In genomic region chr2:26575865-26576264, GRCm38 (mm10) we compare ENCODE assay signal across 10 mouse cellular contexts. TPM values are rescaled to one million over a fixed set of nuclear protein-coding genes. Genes with fewer than 3 reads are reported as not detected.
DNase-seq lines count a peak whose midpoint lies in the region; ATAC-seq and TF ChIP-seq lines count a peak whose summit lies in the region.
"Had no signal": no experiment of that assay in that cellular context is flagged by ENCODE, and none has a peak within 500 bp of the region (broad histone marks: within the 10 kb centered on the region; RNA-seq: fewer than 3 reads in every experiment).

No protein-coding gene starts in this region.

- TF ChIP-seq EP300 in heart, postnatal 0 days (IDR thresholded peaks at IDR 0.05; ENCODE audit: low read depth), result peak; percentile 96

- no peaks in the 10 kb centered on the region for H3K79me2 ChIP-seq in liver, adult 2 months (ENCODE audit: control insufficient read depth, insufficient read depth, low read length)

- H3K4me2 ChIP-seq in neural tube, embryonic 13.5 days, result no peak overlapping the region
- H3K4me2 ChIP-seq in neural tube, embryonic 15.5 days, result no peak overlapping the region
- no peak overlapping the region for H3K4me2 ChIP-seq in heart, postnatal 0 days (ENCODE audit: low read depth, low read length)

- H3K9me3 ChIP-seq in neural tube, embryonic 13.5 days, result no peaks in the 10 kb centered on the region
- H3K9me3 ChIP-seq in neural tube, embryonic 15.5 days (replicated peaks), result no peaks in the 10 kb centered on the region
- no peaks in the 10 kb centered on the region for H3K9me3 ChIP-seq in heart, postnatal 0 days (replicated peaks; ENCODE audit: control insufficient read depth, low read length)

- H3K4me3 ChIP-seq in neural tube, embryonic 13.5 days, result no peak overlapping the region
- no peak overlapping the region for H3K4me3 ChIP-seq in neural tube, embryonic 15.5 days (replicated peaks)
- no peak overlapping the region for H3K4me3 ChIP-seq in heart, postnatal 0 days (ENCODE audit: low read depth, low read length)
- H3K4me3 ChIP-seq in liver, adult 2 months (ENCODE audit: insufficient read depth, low read depth, low read length), result no peak overlapping the region

- TF ChIP-seq POLR2A in liver, adult 2 months (IDR thresholded peaks at IDR 0.05; ENCODE audit: extremely low read depth, insufficient read depth, low read length), result no peak

- no peak for TF ChIP-seq CTCF in heart, postnatal 0 days (IDR thresholded peaks at IDR 0.05; ENCODE audit: low read depth)
- TF ChIP-seq CTCF in liver, adult 2 months (IDR thresholded peaks at IDR 0.05; ENCODE audit: low read depth, low read length), result no peak

- H3K27me3 ChIP-seq in neural tube, embryonic 13.5 days, result no peaks in the 10 kb centered on the region
- H3K27me3 ChIP-seq in neural tube, embryonic 15.5 days (replicated peaks), result no peaks in the 10 kb centered on the region
- H3K27me3 ChIP-seq in heart, postnatal 0 days (ENCODE audit: control insufficient read depth, insufficient read depth, low read length), result no peaks in the 10 kb centered on the region
- H3K27me3 ChIP-seq in liver, adult 2 months (ENCODE audit: control insufficient read depth, insufficient read depth, low read length), result no peaks in the 10 kb centered on the region

- H3K36me3 ChIP-seq in neural tube, embryonic 13.5 days, result no peaks in the 10 kb centered on the region
- no peaks in the 10 kb centered on the region for H3K36me3 ChIP-seq in neural tube, embryonic 15.5 days
- H3K36me3 ChIP-seq in heart, postnatal 0 days (replicated peaks; ENCODE audit: control insufficient read depth, insufficient read depth, low read length), result no peaks in the 10 kb centered on the region
- H3K36me3 ChIP-seq in liver, adult 2 months (ENCODE audit: control insufficient read depth, insufficient read depth, low read length), result no peaks in the 10 kb centered on the region

- no peak overlapping the region for H3K9ac ChIP-seq in neural tube, embryonic 13.5 days
- no peak overlapping the region for H3K9ac ChIP-seq in neural tube, embryonic 15.5 days (replicated peaks)
- H3K9ac ChIP-seq in heart, postnatal 0 days (replicated peaks; ENCODE audit: low read depth, low read length), result no peak overlapping the region
- H3K9ac ChIP-seq in liver, adult 2 months (ENCODE audit: low read depth, low read length), result no peak overlapping the region

- H3K27ac ChIP-seq in neural tube, embryonic 13.5 days (replicated peaks), result peak overlapping the region; percentile 42; the same call in 1 of the 2 replicates
- H3K27ac ChIP-seq in neural tube, embryonic 15.5 days (replicated peaks), result no peak overlapping the region
- H3K27ac ChIP-seq in heart, postnatal 0 days (ENCODE audit: low read depth), result peak overlapping the region; percentile 90
- H3K27ac ChIP-seq in liver, adult 2 months (replicated peaks; ENCODE audit: insufficient read depth, low read depth, low read length), result peak overlapping the region; percentile 85

- ATAC-seq in neural tube, embryonic 13.5 days (ENCODE audit: low read depth), result no peak
- no peak for ATAC-seq in neural tube, embryonic 15.5 days (ENCODE audit: low FRiP score)
- ATAC-seq in heart, postnatal 0 days (ENCODE audit: insufficient read depth, low read depth), result peak; percentile 19; the same call in 1 of the 2 replicates

- peak; percentile 59 for DNase-seq in heart, postnatal 0 days (ENCODE audit: low spot score)
- DNase-seq in liver, adult 2 months (ENCODE audit: extremely low read depth, low read depth, low spot score), result no peak
- no peak for DNase-seq in ovary, postnatal 10 days (ENCODE audit: low spot score)
- no peak for DNase-seq in cerebellum, postnatal 4 days (ENCODE audit: low spot score in 2 of 2)
- no peak for DNase-seq in urinary bladder, postnatal 14 days (ENCODE audit: low spot score)
- DNase-seq in layer of hippocampus, postnatal 14 days (ENCODE audit: low spot score in 2 of 2), result no peak

- WGBS in neural tube, embryonic 13.5 days, result 49% methylated on average over 4 of the region's 4 CpGs
- 51% methylated on average over 4 of the region's 4 CpGs for WGBS in neural tube, embryonic 15.5 days
- 40% methylated on average over 4 of the region's 4 CpGs for WGBS in heart, postnatal 0 days
- WGBS in liver, adult 2 months, result 78% methylated on average over 4 of the region's 4 CpGs

- peaks cover 31% of the 10 kb centered on the region for H3K4me1 ChIP-seq in neural tube, embryonic 13.5 days (replicated peaks)
- H3K4me1 ChIP-seq in neural tube, embryonic 15.5 days, result peaks cover 13% of the 10 kb centered on the region
- H3K4me1 ChIP-seq in heart, postnatal 0 days (ENCODE audit: control insufficient read depth, insufficient read depth), result peaks cover 42% of the 10 kb centered on the region
- peaks cover 4% of the 10 kb centered on the region; the same call in 1 of the 2 replicates for H3K4me1 ChIP-seq in liver, adult 2 months (ENCODE audit: control insufficient read depth, insufficient read depth, low read length)

RNA-seq across cellular contexts. Expression of gene Egfl7, which starts 3.9 kb away (rescaled TPM):
- 78.3 and 82.0 TPM in 2 replicates for polyA plus RNA-seq in neural tube, embryonic 13.5 days (2015; fragmentation: Nextera tagmentation; extraction: Ambion mirVana)
- polyA plus RNA-seq in neural tube, embryonic 15.5 days (2015; fragmentation: Nextera tagmentation; extraction: Ambion mirVana), result 76.5 and 94.1 TPM in 2 replicates
- total RNA-seq in heart, postnatal 0 days (2014; rRNA removed; ENCODE audit: low replicate concordance), result 375 and 401 TPM in 2 replicates
- 158 and 159 TPM in 2 replicates for polyA plus RNA-seq in heart, postnatal 0 days (2015; fragmentation: Nextera tagmentation; extraction: Ambion mirVana)
- 58.6 and 67.0 TPM in 2 replicates for total RNA-seq in liver, adult 2 months (2014; rRNA removed)
- polyA plus RNA-seq in liver, adult 2 months (2012; rRNA removed), result 60.7 and 90.0 TPM in 2 replicates
- total RNA-seq in layer of hippocampus, postnatal 14 days (2021), result 10 to 100 TPM; 80.2 to 84.1 TPM

RNA-seq across cellular contexts. Expression of gene Gm20532, which starts 10.6 kb away (rescaled TPM):
- polyA plus RNA-seq in neural tube, embryonic 13.5 days (2015; fragmentation: Nextera tagmentation; extraction: Ambion mirVana), result not detected in 2 replicates
- polyA plus RNA-seq in neural tube, embryonic 15.5 days (2015; fragmentation: Nextera tagmentation; extraction: Ambion mirVana), result not detected in 2 replicates
- not detected in 2 replicates for total RNA-seq in heart, postnatal 0 days (2014; rRNA removed; ENCODE audit: low replicate concordance)
- polyA plus RNA-seq in heart, postnatal 0 days (2015; fragmentation: Nextera tagmentation; extraction: Ambion mirVana), result not detected in 2 replicates
- total RNA-seq in liver, adult 2 months (2014; rRNA removed), result not detected in 2 replicates
- not detected in 2 replicates for polyA plus RNA-seq in liver, adult 2 months (2012; rRNA removed)
- total RNA-seq in layer of hippocampus, postnatal 14 days (2021), result not detected
- total RNA-seq: left cerebral cortex, postnatal 10 days had no signal
- polyA plus RNA-seq: embryonic facial prominence, embryonic 14.5 days had no signal

RNA-seq across cellular contexts. Expression of gene Agpat2, which starts 28.4 kb away (rescaled TPM):
- polyA plus RNA-seq in neural tube, embryonic 13.5 days (2015; fragmentation: Nextera tagmentation; extraction: Ambion mirVana), result 6.0 and 7.4 TPM in 2 replicates
- 5.5 and 13.6 TPM in 2 replicates for polyA plus RNA-seq in neural tube, embryonic 15.5 days (2015; fragmentation: Nextera tagmentation; extraction: Ambion mirVana)
- total RNA-seq in heart, postnatal 0 days (2014; rRNA removed; ENCODE audit: low replicate concordance), result 41.0 and 49.3 TPM in 2 replicates
- polyA plus RNA-seq in heart, postnatal 0 days (2015; fragmentation: Nextera tagmentation; extraction: Ambion mirVana), result 23.9 and 24.1 TPM in 2 replicates
- total RNA-seq in liver, adult 2 months (2014; rRNA removed), result 116 and 153 TPM in 2 replicates
- 421 and 511 TPM in 2 replicates for polyA plus RNA-seq in liver, adult 2 months (2012; rRNA removed)
- total RNA-seq in layer of hippocampus, postnatal 14 days (2021), result 1 to 10 TPM; 1.2 to 1.9 TPM

RNA-seq across cellular contexts. Expression of gene Fam69b, which starts 52.4 kb away (rescaled TPM):
- polyA plus RNA-seq in neural tube, embryonic 13.5 days (2015; fragmentation: Nextera tagmentation; extraction: Ambion mirVana), result 91.8 and 101 TPM in 2 replicates
- 121 and 145 TPM in 2 replicates for polyA plus RNA-seq in neural tube, embryonic 15.5 days (2015; fragmentation: Nextera tagmentation; extraction: Ambion mirVana)
- 16.5 and 23.2 TPM in 2 replicates for total RNA-seq in heart, postnatal 0 days (2014; rRNA removed; ENCODE audit: low replicate concordance)
- polyA plus RNA-seq in heart, postnatal 0 days (2015; fragmentation: Nextera tagmentation; extraction: Ambion mirVana), result 7.7 and 9.7 TPM in 2 replicates
- total RNA-seq in liver, adult 2 months (2014; rRNA removed), result 0.09 and 0.13 TPM in 2 replicates
- polyA plus RNA-seq in liver, adult 2 months (2012; rRNA removed), result 0.41 and 0.60 TPM in 2 replicates
- 10 to 100 TPM; 73.3 to 76.4 TPM for total RNA-seq in layer of hippocampus, postnatal 14 days (2021)

RNA-seq across cellular contexts. Expression of gene Notch1, which starts 59.4 kb away (rescaled TPM):
- 19.3 and 20.5 TPM in 2 replicates for polyA plus RNA-seq in neural tube, embryonic 13.5 days (2015; fragmentation: Nextera tagmentation; extraction: Ambion mirVana)
- 11.7 and 22.6 TPM in 2 replicates for polyA plus RNA-seq in neural tube, embryonic 15.5 days (2015; fragmentation: Nextera tagmentation; extraction: Ambion mirVana)
- 54.0 and 63.3 TPM in 2 replicates for total RNA-seq in heart, postnatal 0 days (2014; rRNA removed; ENCODE audit: low replicate concordance)
- polyA plus RNA-seq in heart, postnatal 0 days (2015; fragmentation: Nextera tagmentation; extraction: Ambion mirVana), result 4.9 and 5.7 TPM in 2 replicates
- 6.2 and 13.8 TPM in 2 replicates for total RNA-seq in liver, adult 2 months (2014; rRNA removed)
- polyA plus RNA-seq in liver, adult 2 months (2012; rRNA removed), result 9.1 and 9.7 TPM in 2 replicates
- total RNA-seq in layer of hippocampus, postnatal 14 days (2021), result 10 to 100 TPM; 35.4 to 45.2 TPM

Comparison
In these comparisons a context has a peak if more than half of its experiments do, and no peak if none do; other contexts are left out.
1. RNA of gene Agpat2, which starts 28.4 kb away (polyA plus RNA-seq): 421 to 511 TPM in liver, adult 2 months; 23.9 to 24.1 TPM in heart, postnatal 0 days, 6.0 to 7.4 TPM in neural tube, embryonic 13.5 days and 5.5 to 13.6 TPM in neural tube, embryonic 15.5 days; every median in the first group is over 10 times any median in the second.